Mouse (Mus musculus) hindbrain, embryonic 16.5 days (tissue): Measurements from ENCODE around the gene Tmem131l. TPM values are rescaled to one million over a fixed set of nuclear protein-coding genes. Genes with fewer than 3 reads are reported as not detected.

Experiments used
- ATAC-seq: fragments of 200-750 bp; cut with Nextera tagmentation; 2 replicates; pipeline ENCODE4 v1.8.0; 2017; ENCODE audit warnings: moderate TSS enrichment, moderate library complexity
- H3K27ac ChIP-seq: fragments of 300-500 bp; sonication (generic); 2 replicates; pipeline ENCODE4 v1.5.1; 2014; ENCODE audit warnings: low read depth, mild to moderate bottlenecking, control low read depth, low read length, moderate library complexity
- H3K27me3 ChIP-seq: fragments of 300-500 bp; sonication (generic); replicated peaks from 2 replicates; pipeline ENCODE4 v1.6.1; 2014; ENCODE audit warnings: low read length; ENCODE audit not compliant: control insufficient read depth, insufficient read depth
- H3K36me3 ChIP-seq: fragments of 300-500 bp; sonication (generic); 2 replicates; pipeline ENCODE4 v1.6.1; 2014; ENCODE audit warnings: mild to moderate bottlenecking, low read length, moderate library complexity, mixed read lengths; ENCODE audit not compliant: control insufficient read depth, insufficient read depth
- H3K4me1 ChIP-seq: fragments of 300-500 bp; sonication (generic); 2 replicates; pipeline ENCODE4 v1.6.1; 2014; ENCODE audit warnings: low read depth, low read length; ENCODE audit not compliant: control insufficient read depth, insufficient read depth
- H3K4me2 ChIP-seq: fragments of 300-500 bp; sonication (generic); 2 replicates; pipeline ENCODE4 v1.6.1; 2014; ENCODE audit warnings: mild to moderate bottlenecking, low read length, control low read depth, moderate library complexity
- H3K4me3 ChIP-seq: fragments of 300-500 bp; sonication (generic); 2 replicates; pipeline ENCODE4 v1.5.1; 2014; ENCODE audit warnings: mild to moderate bottlenecking, low read length, control low read depth, moderate library complexity
- H3K9ac ChIP-seq: fragments of 300-500 bp; sonication (generic); 2 replicates; pipeline ENCODE4 v1.6.1; 2014; ENCODE audit warnings: low read depth, mild to moderate bottlenecking, control low read depth, low read length, moderate library complexity
- H3K9me3 ChIP-seq: fragments of 300-500 bp; sonication (generic); 2 replicates; pipeline ENCODE4 v1.6.1; 2014; ENCODE audit warnings: mild to moderate bottlenecking, low read length, moderate library complexity; ENCODE audit not compliant: control insufficient read depth
- WGBS: fragments of 180-500 bp; shearing (Covaris S2); extraction: QIAGEN DNeasy Blood & Tissue Kit; methylation state at CpG from one replicate; pipeline ENCODE4 v1.1.7; 2014; 5-methylcytosine and 5-hydroxymethylcytosine counted together
- polyA plus RNA-seq: library from polyadenylated mRNA; unstranded; fragments of >200 nt; fragmentation: Nextera tagmentation; extraction: Ambion mirVana; gene quantifications from 2 replicates; pipeline ENCODE4 v1.2.1, GENCODE M21; 2015

The Tmem131l gene
- polyA plus RNA-seq, 1 experiment from 2014 or later, result 34.6 TPM

GRCm38 (mm10) chr3:83991691-83992524 is 48.1 kb downstream of the Tmem131l start:
- H3K4me2 ChIP-seq, result no peak overlapping the region
- ATAC-seq, result no peak
- H3K9ac ChIP-seq, result no peak overlapping the region
- H3K9me3 ChIP-seq, result no peaks in the 10 kb centered on the region
- no peak overlapping the region for H3K27ac ChIP-seq
- 92% methylated on average over 8 of the region's 8 CpGs for WGBS
- no peaks in the 10 kb centered on the region for H3K36me3 ChIP-seq
- H3K4me3 ChIP-seq, result no peak overlapping the region
- peaks cover 45% of the 10 kb centered on the region for H3K4me1 ChIP-seq
- H3K27me3 ChIP-seq, result no peaks in the 10 kb centered on the region

GRCm38 (mm10) chr3:83988214-83988613 is 51.8 kb downstream of the Tmem131l start:
- ATAC-seq, result no peak
- Histone ChIP-seq H3K9ac (no peak overlapping the region), H3K27me3 (no peaks in the 10 kb centered on the region), H3K4me2 (no peak overlapping the region), H3K4me1 (peaks cover 28% of the 10 kb centered on the region), H3K9me3 (no peaks in the 10 kb centered on the region), H3K27ac (no peak overlapping the region), H3K4me3 (no peak overlapping the region), H3K36me3 (no peaks in the 10 kb centered on the region)
- 29% methylated on average over 4 of the region's 4 CpGs for WGBS

GRCm38 (mm10) chr3:83987533-83988112 is 52.4 kb downstream of the Tmem131l start:
- peaks cover 24% of the 10 kb centered on the region for H3K4me1 ChIP-seq
- H3K9me3 ChIP-seq, result no peaks in the 10 kb centered on the region
- no peaks in the 10 kb centered on the region for H3K27me3 ChIP-seq
- no peak overlapping the region for H3K9ac ChIP-seq
- H3K36me3 ChIP-seq, result no peaks in the 10 kb centered on the region
- H3K4me2 ChIP-seq, result no peak overlapping the region
- 86% methylated on average over 8 of the region's 8 CpGs for WGBS
- no peak overlapping the region for H3K27ac ChIP-seq
- no peak overlapping the region for H3K4me3 ChIP-seq
- ATAC-seq, result no peak

GRCm38 (mm10) chr3:83986740-83987139 is 53.2 kb downstream of the Tmem131l start:
- no peak overlapping the region for H3K27ac ChIP-seq
- no peaks in the 10 kb centered on the region for H3K27me3 ChIP-seq
- H3K36me3 ChIP-seq, result no peaks in the 10 kb centered on the region
- H3K4me2 ChIP-seq, result no peak overlapping the region
- 72% methylated on average over 3 of the region's 3 CpGs for WGBS
- no peak for ATAC-seq
- H3K9me3 ChIP-seq, result no peaks in the 10 kb centered on the region
- H3K9ac ChIP-seq, result no peak overlapping the region
- H3K4me1 ChIP-seq, result peaks cover 20% of the 10 kb centered on the region
- H3K4me3 ChIP-seq, result no peak overlapping the region

- no peak overlapping the region for H3K27ac ChIP-seq
- H3K4me3 ChIP-seq, result no peak overlapping the region
- no peak overlapping the region for H3K4me2 ChIP-seq
- ATAC-seq, result no peak
- no peaks in the 10 kb centered on the region for H3K27me3 ChIP-seq
- H3K9me3 ChIP-seq, result no peaks in the 10 kb centered on the region
- H3K36me3 ChIP-seq, result no peaks in the 10 kb centered on the region
- peaks cover 29% of the 10 kb centered on the region for H3K4me1 ChIP-seq
- WGBS, result 35% methylated on average over 6 of the region's 6 CpGs
- no peak overlapping the region for H3K9ac ChIP-seq
Observed at GRCm38 (mm10) chr3:83985426-83985825, 54.5 kb downstream of the Tmem131l start.

DNA sequence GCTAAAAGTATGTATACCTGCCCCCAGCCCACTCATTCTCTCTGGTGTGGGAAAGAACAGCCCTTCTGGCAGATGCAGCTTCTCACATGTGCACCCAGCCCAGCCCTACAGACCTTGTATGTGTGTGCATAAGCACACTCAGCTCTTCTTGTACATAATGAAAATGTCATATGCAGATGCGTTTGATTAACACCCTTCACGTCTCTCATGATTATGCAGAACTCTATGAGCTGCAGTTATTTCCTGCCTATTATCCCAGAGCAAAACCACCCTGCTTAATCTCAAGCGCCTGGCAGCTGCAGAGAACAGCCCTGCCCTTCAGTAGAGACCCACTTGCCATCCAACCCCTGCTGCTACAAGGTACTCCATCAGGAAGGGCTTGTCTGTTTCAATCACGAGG is 55.6 kb downstream of the Tmem131l start:
- H3K4me1 ChIP-seq, result peaks cover 39% of the 10 kb centered on the region
- H3K27me3 ChIP-seq, result no peaks in the 10 kb centered on the region
- ATAC-seq, result no peak
- no peak overlapping the region for H3K4me2 ChIP-seq
- H3K27ac ChIP-seq, result no peak overlapping the region
- WGBS, result 38% methylated on average over 4 of the region's 4 CpGs
- H3K9ac ChIP-seq, result no peak overlapping the region
- H3K9me3 ChIP-seq, result no peaks in the 10 kb centered on the region
- no peak overlapping the region for H3K4me3 ChIP-seq
- H3K36me3 ChIP-seq, result no peaks in the 10 kb centered on the region

GRCm38 (mm10) chr3:83982821-83983220 is 57.2 kb downstream of the Tmem131l start:
- no peak for ATAC-seq
- H3K9me3 ChIP-seq, result no peaks in the 10 kb centered on the region
- WGBS, result 63% methylated on average over 4 of the region's 4 CpGs
- no peaks in the 10 kb centered on the region for H3K27me3 ChIP-seq
- peak overlapping the region; percentile 29; the same call in 1 of the 2 replicates for H3K27ac ChIP-seq
- no peaks in the 10 kb centered on the region for H3K36me3 ChIP-seq
- H3K4me2 ChIP-seq, result no peak overlapping the region
- no peak overlapping the region for H3K9ac ChIP-seq
- H3K4me3 ChIP-seq, result no peak overlapping the region
- peaks cover 49% of the 10 kb centered on the region for H3K4me1 ChIP-seq

DNA sequence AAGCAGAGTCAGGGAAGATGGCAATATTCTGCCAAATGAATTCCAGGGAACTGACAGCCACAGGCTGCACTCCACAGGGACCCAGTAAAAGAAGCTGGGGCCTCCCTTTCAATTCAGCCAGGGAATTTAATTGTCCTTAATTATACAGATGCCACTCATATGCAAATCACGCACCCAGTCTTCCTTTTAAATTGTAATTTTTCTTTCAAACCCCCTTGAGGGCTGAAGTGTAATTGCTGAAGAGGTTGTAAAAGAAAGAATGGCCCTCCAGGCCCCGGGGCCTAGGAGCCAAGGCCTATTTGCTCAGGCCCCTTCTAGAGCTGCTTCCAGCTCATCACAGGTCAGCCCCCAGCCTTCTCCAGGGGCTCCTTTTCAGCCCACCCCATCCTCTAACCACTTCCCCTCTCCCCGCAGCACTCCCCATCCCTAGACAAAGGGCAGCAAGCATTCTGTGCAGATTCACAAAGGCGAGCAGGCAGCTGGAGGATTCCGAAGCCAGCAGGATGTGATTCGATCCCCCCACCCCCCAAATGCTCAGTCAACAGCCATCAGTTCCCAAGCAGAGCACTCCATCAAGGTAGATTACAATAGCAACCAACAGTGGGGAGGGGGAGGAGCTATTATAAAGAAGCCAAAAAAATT is 59.6 kb downstream of the Tmem131l start:
- no peaks in the 10 kb centered on the region for H3K27me3 ChIP-seq
- peak overlapping the region; percentile 51 for H3K9ac ChIP-seq
- peak overlapping the region; percentile 88 for H3K27ac ChIP-seq
- no peaks in the 10 kb centered on the region for H3K36me3 ChIP-seq
- peaks cover 46% of the 10 kb centered on the region for H3K4me1 ChIP-seq
- no peak overlapping the region for H3K4me3 ChIP-seq
- peak overlapping the region; percentile 22; the same call in 1 of the 2 replicates for H3K4me2 ChIP-seq
- ATAC-seq, result peak; percentile 85
- H3K9me3 ChIP-seq, result no peaks in the 10 kb centered on the region
- WGBS, result 8% methylated on average over 6 of the region's 6 CpGs
